Mouse (Mus musculus) small intestine, adult 2 months (tissue): ENCODE measurements around the gene Rpa1. TPM values are rescaled to one million over a fixed set of nuclear protein-coding genes. Genes with fewer than 3 reads are reported as not detected.

Source experiments
- H3K27ac ChIP-seq: fragments of 200-500 bp; 2 replicates; pipeline ENCODE4 v1.5.1; 2012; ENCODE audit warnings: low read depth, low read length, control low read depth, inconsistent platforms; ENCODE audit not compliant: insufficient read depth
- H3K27me3 ChIP-seq: fragments of 200-500 bp; 2 replicates; pipeline ENCODE4 v1.6.1; 2012; ENCODE audit warnings: mild to moderate bottlenecking, moderate library complexity, low read length, inconsistent platforms; ENCODE audit not compliant: control insufficient read depth, insufficient read depth
- H3K36me3 ChIP-seq: fragments of 200-500 bp; 2 replicates; pipeline ENCODE4 v1.6.1; 2012; ENCODE audit warnings: mild to moderate bottlenecking, low read length, control low read depth, inconsistent platforms; ENCODE audit not compliant: control insufficient read depth, insufficient read depth
- H3K4me1 ChIP-seq: fragments of 200-500 bp; 2 replicates; pipeline ENCODE4 v1.6.1; 2012; ENCODE audit warnings: low read length, inconsistent platforms, mixed read lengths; ENCODE audit not compliant: control insufficient read depth, insufficient read depth, insufficient read length
- H3K4me3 ChIP-seq: fragments of 200-500 bp; 2 replicates; pipeline ENCODE4 v1.5.1; 2012; ENCODE audit warnings: low read depth, mild to moderate bottlenecking, control low read depth, inconsistent platforms, low read length, moderate library complexity
- CTCF ChIP-seq: fragments of 200-500 bp; IDR thresholded peaks from 2 replicates; pipeline ENCODE4 v1.5.1; 2012; ENCODE audit warnings: low read depth, mild to moderate bottlenecking, control low read depth, inconsistent platforms, low read length, moderate library complexity, mixed read lengths; ENCODE audit not compliant: insufficient replicate concordance, insufficient read length; ENCODE audit errors: extremely low read depth
- POLR2A ChIP-seq: fragments of 200-500 bp; IDR thresholded peaks from 2 replicates; pipeline ENCODE4 v1.6.1; 2012; ENCODE audit warnings: low read depth, mild to moderate bottlenecking, control low read depth, inconsistent platforms, low read length, moderate library complexity
- WGBS: fragments of 180-500 bp; shearing (Covaris S2); methylation state at CpG from one replicate; pipeline ENCODE4 v1.1.7; 2018; 5-methylcytosine and 5-hydroxymethylcytosine counted together
- polyA plus RNA-seq: library from polyadenylated mRNA; depleted of rRNA; stranded (reverse); fragments of >200 nt; gene quantifications from 2 replicates; pipeline ENCODE4 v1.2.3, GENCODE M21; 2012

Rpa1 gene
- polyA plus RNA-seq, 1 experiment = 8.7 TPM

GRCm38 (mm10) chr11:75340698-75341345 lies 7.3 kb downstream of the Rpa1 start:
- peaks cover 22% of the 10 kb centered on the region for H3K36me3 ChIP-seq
- no peak overlapping the region for H3K27ac ChIP-seq
- H3K4me3 ChIP-seq = no peak overlapping the region
- H3K27me3 ChIP-seq = no peaks in the 10 kb centered on the region
- TF ChIP-seq CTCF (no peak), POLR2A (no peak)
- peaks cover 3% of the 10 kb centered on the region; the same call in 1 of the 2 replicates for H3K4me1 ChIP-seq
- WGBS = 90% methylated on average over 12 of the region's 12 CpGs

- TF ChIP-seq CTCF (no peak), POLR2A (no peak)
- 86% methylated on average over 14 of the region's 14 CpGs for WGBS
- Histone ChIP-seq H3K27me3 (no peaks in the 10 kb centered on the region), H3K4me3 (no peak overlapping the region), H3K27ac (no peak overlapping the region), H3K36me3 (peaks cover 22% of the 10 kb centered on the region), H3K4me1 (peaks cover 4% of the 10 kb centered on the region; the same call in 1 of the 2 replicates)
These were observed 8.0 kb downstream of the Rpa1 start for GRCm38 (mm10) chr11:75340076-75340475.

GRCm38 (mm10) chr11:75337246-75337645 lies 10.9 kb downstream of the Rpa1 start:
- peak overlapping the region; percentile 58 for H3K27ac ChIP-seq
- H3K27me3 ChIP-seq = no peaks in the 10 kb centered on the region
- H3K36me3 ChIP-seq = peaks cover 24% of the 10 kb centered on the region
- TF ChIP-seq CTCF (no peak), POLR2A (no peak)
- peaks cover 4% of the 10 kb centered on the region; the same call in 1 of the 2 replicates for H3K4me1 ChIP-seq
- 86% methylated on average over 7 of the region's 7 CpGs for WGBS
- no peak overlapping the region for H3K4me3 ChIP-seq

- 73% methylated on average over 8 of the region's 8 CpGs for WGBS
- H3K27ac ChIP-seq = peak overlapping the region; percentile 58
These were observed 11.4 kb downstream of the Rpa1 start for GRCm38 (mm10) chr11:75336676-75337075.

GRCm38 (mm10) chr11:75325969-75326311 lies 22.2 kb downstream of the Rpa1 start:
- WGBS = 55% methylated on average over 7 of the region's 7 CpGs
- H3K27ac ChIP-seq = no peak overlapping the region
- TF ChIP-seq POLR2A (no peak), CTCF (no peak)

More at GRCm38 (mm10) chr11:75336676-75337075, 11.4 kb downstream of the Rpa1 start:
- H3K27me3 ChIP-seq = no peaks in the 10 kb centered on the region
- H3K4me1 ChIP-seq = peaks cover 4% of the 10 kb centered on the region; the same call in 1 of the 2 replicates
- peaks cover 24% of the 10 kb centered on the region for H3K36me3 ChIP-seq
- TF ChIP-seq CTCF = no peak
- TF ChIP-seq POLR2A = no peak; the same call in 1 of the 2 replicates
- no peak overlapping the region for H3K4me3 ChIP-seq

GRCm38 (mm10) chr11:75325116-75325968 lies 22.8 kb downstream of the Rpa1 start:
- 62% methylated on average over 16 of the region's 16 CpGs for WGBS
- TF ChIP-seq CTCF (no peak), POLR2A (no peak)
- H3K36me3 ChIP-seq = 0 out of 2 replicates have a peak, but pooled peaks cover 4% of the 10 kb centered on the region

More at GRCm38 (mm10) chr11:75325969-75326311, 22.2 kb downstream of the Rpa1 start:
- H3K36me3 ChIP-seq = 0 out of 2 replicates have a peak, but pooled peaks cover 4% of the 10 kb centered on the region
- H3K4me3 ChIP-seq = no peak overlapping the region
- H3K27me3 ChIP-seq = no peaks in the 10 kb centered on the region
- H3K4me1 ChIP-seq = no peaks in the 10 kb centered on the region; the same call in 1 of the 2 replicates

GRCm38 (mm10) chr11:75324433-75324832 lies 23.7 kb downstream of the Rpa1 start:
- no peaks in the 10 kb centered on the region for H3K27me3 ChIP-seq
- no peak overlapping the region for H3K4me3 ChIP-seq
- WGBS = 82% methylated on average over 2 of the region's 2 CpGs
- no peak overlapping the region for H3K27ac ChIP-seq
- H3K36me3 ChIP-seq = 0 out of 2 replicates have a peak, but pooled peaks cover 6% of the 10 kb centered on the region
- TF ChIP-seq POLR2A = no peak
- no peak for TF ChIP-seq CTCF
- no peaks in the 10 kb centered on the region; the same call in 1 of the 2 replicates for H3K4me1 ChIP-seq

More at GRCm38 (mm10) chr11:75325116-75325968, 22.8 kb downstream of the Rpa1 start:
- Histone ChIP-seq H3K27ac (no peak overlapping the region), H3K4me3 (no peak overlapping the region), H3K27me3 (no peaks in the 10 kb centered on the region), H3K4me1 (no peaks in the 10 kb centered on the region; the same call in 1 of the 2 replicates)
